Mouse (Mus musculus): ENCODE data around the gene Cyp4f13.

- no peak for TF ChIP-seq CTCF (IDR thresholded peaks at IDR 0.05; ENCODE audit: extremely low read depth, insufficient read depth, insufficient read length, insufficient replicate concordance)
- TF ChIP-seq POLR2A (IDR thresholded peaks at IDR 0.05; ENCODE audit: low read depth, low read length) = peak; percentile 50
Measured at GRCm38 (mm10) chr17:32992699-32993474, 45.7 kb upstream of the Cyp4f13 start, which contains the start of gene Zfp952.

All from spleen, adult 2 months (tissue).